Mouse (Mus musculus) embryonic facial prominence, embryonic 15.5 days (tissue): ENCODE measurements around the gene Hoxb9. TPM values are rescaled to one million over a fixed set of nuclear protein-coding genes. Genes with fewer than 3 reads are reported as not detected.
A peak's percentile ranks its signal among the peaks of the same experiment; 100 is the strongest.

Source experiments
- ATAC-seq: fragments of 200-750 bp; cut with Nextera tagmentation; 2 replicates; pipeline ENCODE4 v1.8.0; 2017; ENCODE audit warnings: low read depth, moderate TSS enrichment; ENCODE audit not compliant: insufficient number of reproducible peaks, low FRiP score, low TSS enrichment
- H3K27ac ChIP-seq: fragments of 300-500 bp; sonication (generic); replicated peaks from 2 replicates; pipeline ENCODE4 v1.5.1; 2015; ENCODE audit warnings: mild to moderate bottlenecking, inconsistent platforms
- H3K27me3 ChIP-seq: fragments of 300-500 bp; sonication (generic); 2 replicates; pipeline ENCODE4 v1.6.1; 2015; ENCODE audit warnings: inconsistent platforms
- H3K36me3 ChIP-seq: fragments of 300-500 bp; sonication (generic); 2 replicates; pipeline ENCODE4 v1.6.1; 2015; ENCODE audit warnings: mild to moderate bottlenecking, inconsistent platforms
- H3K4me1 ChIP-seq: fragments of 300-500 bp; sonication (generic); 2 replicates; pipeline ENCODE4 v1.6.1; 2015; ENCODE audit warnings: inconsistent platforms
- H3K4me2 ChIP-seq: fragments of 300-500 bp; sonication (generic); replicated peaks from 2 replicates; pipeline ENCODE4 v1.6.1; 2015; ENCODE audit warnings: mild to moderate bottlenecking, inconsistent platforms
- H3K4me3 ChIP-seq: fragments of 300-500 bp; sonication (generic); replicated peaks from 2 replicates; pipeline ENCODE4 v1.5.1; 2015; ENCODE audit warnings: mild to moderate bottlenecking, inconsistent platforms
- H3K9ac ChIP-seq: fragments of 300-500 bp; sonication (generic); 2 replicates; pipeline ENCODE4 v1.6.1; 2015; ENCODE audit warnings: inconsistent platforms
- H3K9me3 ChIP-seq: fragments of 300-500 bp; sonication (generic); replicated peaks from 2 replicates; pipeline ENCODE4 v1.6.1; 2016; ENCODE audit warnings: inconsistent platforms
- WGBS: fragments of 180-500 bp; shearing (Covaris S2); methylation state at CpG from one replicate; pipeline ENCODE4 v1.1.7; 2015; 5-methylcytosine and 5-hydroxymethylcytosine counted together
- polyA plus RNA-seq: library from polyadenylated mRNA; unstranded; fragments of >200 nt; fragmentation: Nextera tagmentation; extraction: Ambion mirVana; gene quantifications from 2 replicates; pipeline ENCODE4 v1.2.1, GENCODE M21; 2015

The Hoxb9 gene
- polyA plus RNA-seq, 1 experiment from 2014 or later: not detected

- Histone ChIP-seq H3K36me3 (no peaks in the 10 kb centered on the region), H3K9me3 (no peaks in the 10 kb centered on the region), H3K4me1 (peaks cover 20% of the 10 kb centered on the region), H3K27me3 (peaks cover 99% of the 10 kb centered on the region), H3K9ac (no peak overlapping the region), H3K4me3 (no peak overlapping the region), H3K27ac (no peak overlapping the region), H3K4me2 (no peak overlapping the region)
- ATAC-seq: no peak
- WGBS: 7% methylated on average over 8 of the region's 8 CpGs
These were observed 9.4 kb downstream of the Hoxb9 start for GRCm38 (mm10) chr11:96280399-96281378.

- Histone ChIP-seq H3K4me2 (no peak overlapping the region), H3K9me3 (no peaks in the 10 kb centered on the region), H3K27me3 (peaks cover 99% of the 10 kb centered on the region), H3K36me3 (no peaks in the 10 kb centered on the region), H3K4me3 (no peak overlapping the region), H3K9ac (no peak overlapping the region), H3K4me1 (peaks cover 20% of the 10 kb centered on the region), H3K27ac (no peak overlapping the region)
- 6% methylated on average over 18 of the region's 18 CpGs for WGBS
- no peak for ATAC-seq
These were observed 10.1 kb downstream of the Hoxb9 start for GRCm38 (mm10) chr11:96281396-96281795.

GRCm38 (mm10) chr11:96281855-96282570 is 10.8 kb downstream of the Hoxb9 start, which contains the start of gene Hoxb8:
Gene Hoxb8 (plus strand): TSS chr11:96281905.
- Histone ChIP-seq H3K4me3 (no peak within 1 kb of the TSS), H3K4me1 (peaks cover 20% of the 10 kb centered on the region), H3K9ac (no peak within 1 kb of the TSS), H3K36me3 (no peaks in the 10 kb centered on the region), H3K4me2 (no peak within 1 kb of the TSS), H3K27me3 (peaks cover 99% of the 10 kb centered on the region), H3K9me3 (no peaks in the 10 kb centered on the region), H3K27ac (no peak within 1 kb of the TSS)
- under 1% methylated on average over 27 of the region's 27 CpGs for WGBS
- no peak for ATAC-seq

DNA sequence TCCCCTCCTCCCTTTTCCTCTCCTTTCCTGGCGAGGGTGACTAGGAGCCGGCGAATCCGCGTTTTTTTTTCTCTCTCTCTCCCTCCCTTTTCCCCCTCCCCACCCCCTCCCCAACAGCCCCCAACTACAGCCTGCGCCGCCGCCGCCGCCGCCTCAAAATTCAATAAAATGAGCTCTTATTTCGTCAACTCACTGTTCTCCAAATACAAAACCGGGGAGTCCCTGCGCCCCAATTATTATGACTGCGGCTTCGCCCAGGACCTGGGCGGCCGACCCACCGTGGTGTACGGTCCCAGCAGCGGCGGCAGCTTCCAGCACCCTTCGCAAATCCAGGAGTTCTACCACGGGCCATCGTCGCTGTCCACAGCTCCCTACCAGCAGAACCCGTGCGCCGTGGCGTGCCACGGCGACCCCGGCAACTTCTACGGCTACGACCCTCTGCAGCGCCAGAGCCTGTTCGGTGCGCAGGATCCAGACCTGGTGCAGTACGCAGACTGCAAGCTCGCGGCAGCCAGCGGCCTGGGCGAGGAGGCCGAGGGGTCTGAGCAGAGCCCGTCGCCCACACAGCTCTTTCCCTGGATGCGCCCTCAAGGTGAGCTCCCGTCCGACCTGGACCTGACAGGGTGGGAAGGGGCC is 11.7 kb downstream of the Hoxb9 start:
- Histone ChIP-seq H3K36me3 (no peaks in the 10 kb centered on the region), H3K9me3 (no peaks in the 10 kb centered on the region), H3K4me2 (no peak overlapping the region), H3K4me3 (no peak overlapping the region), H3K27me3 (peaks cover 99% of the 10 kb centered on the region), H3K9ac (no peak overlapping the region), H3K4me1 (peaks cover 20% of the 10 kb centered on the region), H3K27ac (no peak overlapping the region)
- no peak for ATAC-seq
- whole genome bisulfite sequencing: 1% methylated on average over 49 of the region's 49 CpGs

DNA sequence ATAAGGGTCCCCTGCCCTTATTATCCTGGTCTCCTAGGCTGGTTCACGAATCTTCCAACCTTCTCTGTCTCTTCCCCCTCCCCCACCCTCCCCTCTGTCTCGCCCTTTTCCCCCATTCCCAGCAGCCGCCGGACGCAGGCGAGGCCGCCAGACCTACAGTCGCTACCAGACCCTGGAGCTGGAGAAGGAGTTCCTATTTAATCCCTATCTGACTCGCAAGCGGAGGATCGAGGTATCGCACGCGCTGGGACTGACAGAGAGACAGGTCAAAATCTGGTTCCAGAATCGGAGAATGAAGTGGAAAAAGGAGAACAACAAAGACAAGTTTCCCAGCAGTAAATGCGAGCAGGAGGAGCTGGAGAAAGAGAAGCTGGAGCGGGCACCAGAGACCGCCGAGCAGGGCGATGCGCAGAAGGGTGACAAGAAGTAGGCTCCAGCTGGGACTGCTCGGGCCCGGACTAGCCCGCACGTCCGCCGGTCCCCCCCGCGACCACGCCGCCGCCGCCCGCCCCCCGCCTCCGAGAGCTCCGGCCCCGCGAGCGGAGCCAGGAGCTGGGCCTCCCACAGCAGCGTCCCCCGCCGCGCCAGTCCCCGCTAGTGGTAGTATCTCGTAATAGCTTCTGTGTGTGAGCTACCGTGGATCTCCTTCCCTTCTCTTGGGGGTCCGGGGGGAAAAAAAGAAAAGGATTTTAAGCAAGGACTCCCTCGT is 12.9 kb downstream of the Hoxb9 start:
- WGBS: under 1% methylated on average over 47 of the region's 49 CpGs
- no peak overlapping the region for H3K27ac ChIP-seq

GRCm38 (mm10) chr11:96284774-96285734 is 13.8 kb downstream of the Hoxb9 start:
- no peak for ATAC-seq
- Histone ChIP-seq H3K27ac (no peak overlapping the region), H3K9ac (no peak overlapping the region), H3K27me3 (peaks cover 99% of the 10 kb centered on the region), H3K9me3 (no peaks in the 10 kb centered on the region), H3K4me2 (peak overlapping the region; percentile 44; the same call in 1 of the 2 replicates), H3K4me1 (peaks cover 20% of the 10 kb centered on the region), H3K4me3 (peak overlapping the region; percentile 27), H3K36me3 (no peaks in the 10 kb centered on the region)
- WGBS: 2% methylated on average over 33 of the region's 37 CpGs

More for the DNA sequence above, 12.9 kb downstream of the Hoxb9 start:
- Histone ChIP-seq H3K9ac (no peak overlapping the region), H3K36me3 (no peaks in the 10 kb centered on the region), H3K27me3 (peaks cover 99% of the 10 kb centered on the region), H3K4me2 (peak overlapping the region; percentile 44), H3K4me1 (peaks cover 20% of the 10 kb centered on the region), H3K4me3 (peak overlapping the region; percentile 27), H3K9me3 (no peaks in the 10 kb centered on the region)
- 0 out of 2 replicates have a peak, but pooled peaks have one; percentile 39 for ATAC-seq

- Histone ChIP-seq H3K9me3 (no peaks in the 10 kb centered on the region), H3K4me2 (no peak within 1 kb of the TSS), H3K4me3 (0 out of 2 replicates have a peak within 1 kb of the TSS, but pooled peaks have one; percentile 8), H3K27me3 (peaks cover 99% of the 10 kb centered on the region), H3K36me3 (no peaks in the 10 kb centered on the region), H3K27ac (no peak within 1 kb of the TSS), H3K4me1 (peaks cover 20% of the 10 kb centered on the region), H3K9ac (no peak within 1 kb of the TSS)
- WGBS: 2% methylated on average over 43 of the region's 43 CpGs
- ATAC-seq: no peak
These were observed 14.8 kb downstream of the Hoxb9 start, which contains the start of gene Hoxb7 for GRCm38 (mm10) chr11:96285771-96286738. Gene Hoxb7 (plus strand): TSS chr11:96286623.

DNA sequence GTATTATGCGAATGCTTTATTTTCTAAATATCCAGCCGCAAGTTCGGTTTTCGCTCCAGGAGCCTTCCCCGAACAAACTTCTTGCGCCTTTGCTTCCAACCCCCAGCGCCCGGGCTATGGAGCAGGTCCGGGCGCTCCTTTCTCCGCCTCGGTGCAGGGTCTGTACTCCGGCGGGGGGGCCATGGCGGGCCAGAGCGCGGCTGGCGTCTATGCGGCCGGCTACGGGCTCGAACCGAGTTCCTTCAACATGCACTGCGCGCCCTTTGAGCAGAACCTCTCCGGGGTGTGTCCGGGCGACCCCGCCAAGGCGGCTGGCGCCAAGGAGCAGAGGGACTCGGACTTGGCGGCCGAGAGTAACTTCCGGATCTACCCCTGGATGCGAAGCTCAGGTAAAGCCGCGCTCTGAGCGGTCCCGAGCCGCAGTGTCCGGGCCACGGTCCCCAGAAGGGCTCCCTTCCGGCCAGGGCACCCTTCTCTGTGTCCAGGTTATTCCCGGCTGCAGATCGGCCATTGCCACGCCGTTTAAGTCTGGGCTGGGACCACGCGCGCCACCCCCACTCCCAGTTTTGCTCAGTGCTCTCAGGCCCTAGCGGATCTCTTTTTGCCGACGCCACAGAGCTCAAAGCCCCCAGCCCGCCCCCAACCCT is 15.6 kb downstream of the Hoxb9 start:
- Histone ChIP-seq H3K4me2 (no peak overlapping the region), H3K36me3 (no peaks in the 10 kb centered on the region), H3K9ac (no peak overlapping the region), H3K4me3 (0 out of 2 replicates have a peak overlapping the region, but pooled peaks have one; percentile 8), H3K27me3 (peaks cover 99% of the 10 kb centered on the region), H3K4me1 (peaks cover 20% of the 10 kb centered on the region), H3K27ac (no peak overlapping the region), H3K9me3 (no peaks in the 10 kb centered on the region)
- 1% methylated on average over 55 of the region's 55 CpGs for WGBS
- ATAC-seq: no peak

- no peak overlapping the region for H3K4me3 ChIP-seq
- peaks cover 99% of the 10 kb centered on the region for H3K27me3 ChIP-seq
- H3K4me2 ChIP-seq: no peak overlapping the region
- WGBS: under 1% methylated on average over 9 of the region's 9 CpGs
- peaks cover 20% of the 10 kb centered on the region for H3K4me1 ChIP-seq
- no peaks in the 10 kb centered on the region for H3K36me3 ChIP-seq
- no peak overlapping the region for H3K9ac ChIP-seq
- ATAC-seq: no peak
- no peaks in the 10 kb centered on the region for H3K9me3 ChIP-seq
- H3K27ac ChIP-seq: no peak overlapping the region
These were observed 16.2 kb downstream of the Hoxb9 start for GRCm38 (mm10) chr11:96287411-96287810.
